Mouse (Mus musculus) spleen, postnatal 4 days (tissue): ENCODE measurements around the gene Nucb2.
A peak's percentile ranks its signal among the peaks of the same experiment; 100 is the strongest.

Source experiments
- DNase-seq, 2 experiments: peaks; one replicate each; pipeline ENCODE4 v3.0.0; 2022; ENCODE audit warnings: low spot score in 2 of 2

The Nucb2 gene

DNA sequence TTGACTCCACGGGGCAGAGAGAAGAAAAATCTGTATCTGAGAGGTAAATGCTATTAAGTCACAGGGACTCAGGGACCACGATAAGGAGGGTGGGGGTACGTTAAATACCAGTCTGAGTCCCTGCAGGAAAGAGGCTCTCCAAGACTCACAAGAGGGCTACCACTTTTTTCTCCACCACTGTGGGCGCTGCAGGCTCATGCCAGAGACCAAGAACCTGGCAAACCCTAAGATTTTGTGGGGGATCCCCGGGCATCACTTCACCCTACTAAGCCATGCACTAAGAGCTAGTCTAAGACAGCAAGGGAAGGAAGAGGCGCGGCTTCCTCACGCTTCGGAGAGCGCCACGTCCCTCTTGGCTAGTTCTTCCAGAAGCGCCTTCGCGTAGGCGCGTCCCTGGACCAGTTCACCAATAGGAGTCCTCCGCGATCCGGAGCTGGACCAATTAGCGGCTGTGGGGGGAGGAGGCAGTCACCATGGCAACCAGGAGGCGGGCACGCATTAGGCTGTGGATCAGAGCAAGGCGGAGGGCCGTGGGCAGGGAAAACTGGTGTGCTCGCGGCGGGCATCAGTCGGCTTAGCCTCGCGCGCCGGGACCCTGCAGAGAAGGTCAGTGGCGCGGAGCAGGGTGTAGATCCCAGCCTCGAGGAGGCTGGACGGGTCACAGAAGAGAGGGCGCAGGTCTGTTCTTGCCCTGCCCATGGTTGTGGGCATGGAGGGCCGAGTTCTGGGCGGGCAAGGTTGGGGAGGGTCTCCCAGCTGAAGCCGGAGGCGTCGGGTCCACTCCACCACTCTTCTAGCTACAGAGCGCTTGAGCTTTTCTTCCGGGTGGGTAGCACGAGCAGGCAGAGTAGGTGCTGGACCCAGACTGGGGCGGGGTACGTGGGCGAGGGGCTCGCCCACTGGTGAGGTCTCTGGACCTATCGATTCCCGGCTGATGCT, at the start of gene Nucb2:
Nucb2 (plus strand) TSS at position 491 of the 939 bp plus-strand sequence.
- DNase-seq: peak; percentile 91 to 93

DNA sequence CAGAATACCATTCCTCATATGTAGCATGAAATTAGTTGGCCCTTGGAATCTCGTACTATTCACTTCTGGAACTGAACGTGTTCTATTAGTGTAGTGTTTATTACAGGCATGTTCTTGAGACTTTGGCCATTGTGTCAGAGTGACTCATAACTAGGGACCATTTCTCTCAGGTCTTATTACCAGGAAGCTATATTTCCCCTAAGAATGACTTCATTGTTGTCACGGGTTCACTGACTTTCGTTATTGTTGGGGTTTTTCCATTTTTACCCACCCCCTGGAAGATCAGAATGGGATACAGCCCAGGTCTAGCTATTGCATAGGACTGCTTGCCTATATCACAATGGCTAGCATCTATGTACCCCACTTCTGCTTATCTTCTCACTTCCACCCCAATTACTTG, 47.2 kb upstream of the Nucb2 start:
- no peak for DNase-seq

DNA sequence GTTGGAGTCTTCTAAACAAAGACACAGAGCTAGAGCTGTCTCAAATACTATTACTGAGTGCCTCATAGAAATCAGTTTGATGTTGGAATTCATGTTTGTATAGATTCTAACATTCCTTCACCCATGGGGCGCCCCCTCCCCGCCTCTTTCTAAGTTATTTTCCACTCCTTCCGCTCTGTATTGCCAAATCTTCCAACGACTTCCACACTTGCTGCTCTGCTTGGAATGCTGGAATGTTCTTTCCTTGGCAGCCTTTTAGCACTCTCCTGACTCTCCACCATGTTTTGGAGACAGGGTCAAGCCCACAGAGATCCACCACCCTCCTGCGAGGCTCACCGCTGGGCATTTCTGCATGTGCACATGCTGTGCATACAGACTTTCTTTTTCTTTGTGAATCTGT, 46.8 kb upstream of the Nucb2 start:
- DNase-seq: no peak

DNA sequence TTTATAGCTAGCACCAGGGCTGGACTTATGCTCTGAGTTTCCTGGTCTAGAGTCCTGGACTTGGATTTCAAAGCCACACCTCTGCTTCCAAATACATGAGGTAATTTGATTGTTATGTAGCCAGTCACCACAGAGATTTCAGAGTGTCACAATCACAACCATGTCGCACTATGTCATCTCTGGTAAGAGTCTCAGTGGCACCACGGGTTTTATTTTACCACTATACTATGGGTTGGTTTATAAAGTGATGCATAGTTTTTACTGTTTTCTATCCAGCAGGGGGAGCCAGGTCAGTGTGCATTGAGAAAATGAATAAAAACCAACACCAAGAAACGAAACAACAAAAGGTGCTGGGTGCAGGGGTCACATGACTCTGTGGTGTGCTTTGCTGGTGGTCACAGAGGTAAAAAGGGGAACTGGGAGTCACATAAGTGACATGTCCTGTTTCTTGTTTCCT, 45.2 kb upstream of the Nucb2 start:
- DNase-seq: peak in 1 of 2 experiments; percentile 23

DNA sequence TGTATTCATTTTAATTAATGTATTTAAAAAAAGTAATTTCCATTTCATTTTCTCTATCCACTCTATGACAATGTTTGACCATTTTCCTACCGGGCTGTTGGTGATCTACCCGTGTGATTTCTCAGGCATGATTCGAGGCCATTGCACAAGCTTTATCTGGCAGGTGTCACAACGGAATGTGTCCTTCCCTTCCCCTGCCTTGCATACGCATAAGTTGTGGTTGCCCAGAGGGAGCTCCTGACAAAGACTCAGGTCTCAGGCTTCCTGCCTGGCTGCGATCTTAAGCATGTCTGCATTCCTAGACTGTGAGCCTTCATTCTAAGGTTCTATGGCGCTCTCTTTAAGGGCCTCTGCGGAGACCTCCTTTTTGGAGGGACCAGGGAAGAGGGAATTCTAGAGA, 42.1 kb upstream of the Nucb2 start:
- no peak for DNase-seq

DNA sequence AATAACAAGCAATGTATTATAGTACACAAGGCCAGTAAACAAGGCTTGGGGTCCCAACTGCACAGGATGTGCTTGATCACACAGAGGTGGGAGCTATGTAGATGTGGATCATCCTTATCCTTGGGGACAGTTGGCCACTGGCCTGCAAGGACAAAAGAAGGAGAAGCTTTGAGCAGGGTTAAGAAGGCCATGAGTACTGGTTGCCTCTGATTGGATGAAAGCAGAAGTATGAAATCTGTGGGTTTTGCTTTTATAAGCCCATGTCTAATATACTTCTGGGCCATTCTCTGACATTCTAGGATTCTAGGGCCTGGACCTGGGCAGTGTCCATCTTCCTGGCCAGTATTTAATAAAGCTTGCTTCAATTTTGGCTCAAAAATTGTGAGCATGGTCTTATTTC, 28.3 kb upstream of the Nucb2 start:
- DNase-seq: no peak

DNA sequence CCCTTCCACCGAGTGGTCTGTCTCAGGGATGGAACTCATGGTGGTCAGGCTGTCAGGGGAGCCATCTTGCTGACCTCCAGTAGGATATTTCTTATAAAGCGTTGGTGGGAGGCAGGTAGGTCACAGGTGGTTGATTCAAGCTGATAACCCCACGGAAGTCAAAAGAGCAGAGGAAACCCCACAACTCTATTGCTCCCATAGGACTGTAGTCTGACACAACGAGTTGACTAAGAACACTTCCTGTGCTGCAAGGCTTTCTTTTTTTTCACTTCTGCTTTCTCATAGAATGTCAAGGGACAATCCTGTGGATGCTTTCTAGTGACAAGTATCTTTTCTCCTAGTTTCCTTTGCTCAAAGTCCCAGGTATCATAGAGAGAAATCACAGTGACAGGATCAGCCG, 27.9 kb upstream of the Nucb2 start:
- no peak for DNase-seq

DNA sequence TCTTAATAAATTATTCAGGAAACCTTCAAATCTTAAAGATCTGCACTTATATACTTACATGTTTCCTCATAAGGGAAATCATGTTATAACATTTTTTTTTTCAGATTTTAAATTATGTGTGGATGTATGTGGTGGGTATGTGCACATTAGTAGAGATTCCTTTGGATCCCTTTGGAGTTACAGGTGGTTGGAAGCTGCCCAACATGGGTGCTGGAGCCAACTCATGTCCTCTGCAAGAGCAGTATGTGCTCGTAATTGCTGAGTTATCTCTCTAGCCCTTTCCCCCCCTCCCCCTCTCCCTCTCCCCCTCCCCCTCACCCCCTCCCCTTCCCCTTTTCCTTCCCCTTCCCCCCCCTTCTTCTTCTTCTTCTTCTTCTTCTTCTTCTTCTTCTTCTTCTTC, 21.1 kb upstream of the Nucb2 start:
- DNase-seq: no peak

DNA sequence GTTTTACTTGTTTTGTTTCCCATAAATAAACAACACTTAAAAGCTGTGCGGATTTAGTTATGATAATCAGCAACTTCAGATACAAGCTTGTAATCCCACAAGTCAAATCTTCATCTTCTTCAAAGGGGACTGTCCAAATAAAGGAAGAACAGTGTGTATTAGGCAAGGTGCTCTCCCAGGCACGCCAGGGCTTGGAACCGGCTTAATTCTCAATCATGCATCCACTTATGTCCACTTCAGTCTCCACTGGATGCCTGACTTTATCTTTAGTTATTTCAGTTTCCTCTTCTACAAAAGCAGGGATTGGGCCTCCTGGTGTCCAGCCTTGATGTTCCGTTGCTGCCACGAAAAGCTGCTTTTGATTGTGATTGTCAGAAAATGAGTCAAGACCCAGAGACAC, 20.4 kb upstream of the Nucb2 start:
- no peak for DNase-seq

DNA sequence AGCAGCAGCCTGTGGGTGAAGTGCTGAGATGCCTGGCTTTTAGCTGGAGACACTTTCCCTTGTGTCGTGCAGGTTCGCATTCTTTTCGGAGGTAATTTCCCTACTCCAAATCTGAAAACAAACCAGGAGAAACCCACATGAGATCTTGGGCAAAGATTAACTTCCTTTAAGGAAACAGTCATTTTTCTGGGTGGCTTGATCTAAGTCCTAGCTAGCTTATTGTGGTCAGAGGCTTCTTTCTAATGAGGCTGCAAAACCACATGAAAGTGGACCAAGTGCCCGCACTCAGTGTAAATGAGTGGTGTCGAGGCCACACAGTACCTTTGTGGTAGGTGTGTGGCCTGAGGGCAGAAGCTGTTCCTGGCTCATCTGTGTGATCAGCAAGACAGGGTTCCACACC, 20.0 kb upstream of the Nucb2 start:
- DNase-seq: no peak

DNA sequence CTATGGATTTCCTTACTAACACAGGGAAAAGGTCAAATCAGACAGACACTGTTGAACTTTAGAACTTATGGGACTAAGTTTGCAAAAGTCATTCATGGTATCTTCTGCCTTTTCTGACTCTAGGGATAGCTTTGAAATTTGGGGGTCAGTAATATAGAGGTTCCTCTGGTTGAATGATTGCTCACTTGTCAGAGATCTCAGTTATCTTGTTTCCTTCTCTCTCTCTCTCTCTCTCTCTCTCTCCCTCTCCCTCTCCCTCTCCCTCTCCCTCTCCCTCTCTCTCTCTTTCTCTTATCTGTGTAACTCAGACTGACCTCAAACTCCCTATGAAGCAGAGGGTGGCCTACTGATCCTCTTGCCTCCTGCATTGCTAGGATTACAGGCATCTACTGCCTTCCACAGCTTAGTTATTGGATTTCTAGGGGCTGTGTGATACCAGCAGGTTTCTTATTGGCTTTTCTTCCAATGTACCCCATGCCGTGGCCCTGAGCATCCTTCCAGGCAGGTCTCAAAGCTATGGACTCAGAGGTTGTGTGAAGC, 19.0 kb upstream of the Nucb2 start:
- no peak for DNase-seq

DNA sequence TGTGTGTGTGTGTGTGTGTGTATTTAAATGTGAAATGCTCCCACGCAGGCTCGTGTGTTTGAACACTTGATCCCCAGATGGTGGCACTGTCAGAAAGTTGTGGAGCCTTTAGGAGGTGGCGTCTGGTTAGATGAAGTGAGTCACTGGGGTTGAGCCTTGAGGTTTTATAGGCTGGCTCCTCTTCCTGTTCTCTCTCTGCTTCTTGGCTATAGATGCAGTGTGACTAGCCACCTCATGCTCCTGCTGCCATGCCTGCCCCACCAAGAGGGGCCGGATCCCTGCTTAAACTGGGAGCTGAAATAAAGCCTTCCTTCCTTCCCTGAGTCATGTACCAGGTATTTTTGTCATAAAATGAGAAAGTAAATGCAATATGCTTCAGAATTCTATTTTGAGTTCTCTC, 13.1 kb upstream of the Nucb2 start:
- no peak for DNase-seq

DNA sequence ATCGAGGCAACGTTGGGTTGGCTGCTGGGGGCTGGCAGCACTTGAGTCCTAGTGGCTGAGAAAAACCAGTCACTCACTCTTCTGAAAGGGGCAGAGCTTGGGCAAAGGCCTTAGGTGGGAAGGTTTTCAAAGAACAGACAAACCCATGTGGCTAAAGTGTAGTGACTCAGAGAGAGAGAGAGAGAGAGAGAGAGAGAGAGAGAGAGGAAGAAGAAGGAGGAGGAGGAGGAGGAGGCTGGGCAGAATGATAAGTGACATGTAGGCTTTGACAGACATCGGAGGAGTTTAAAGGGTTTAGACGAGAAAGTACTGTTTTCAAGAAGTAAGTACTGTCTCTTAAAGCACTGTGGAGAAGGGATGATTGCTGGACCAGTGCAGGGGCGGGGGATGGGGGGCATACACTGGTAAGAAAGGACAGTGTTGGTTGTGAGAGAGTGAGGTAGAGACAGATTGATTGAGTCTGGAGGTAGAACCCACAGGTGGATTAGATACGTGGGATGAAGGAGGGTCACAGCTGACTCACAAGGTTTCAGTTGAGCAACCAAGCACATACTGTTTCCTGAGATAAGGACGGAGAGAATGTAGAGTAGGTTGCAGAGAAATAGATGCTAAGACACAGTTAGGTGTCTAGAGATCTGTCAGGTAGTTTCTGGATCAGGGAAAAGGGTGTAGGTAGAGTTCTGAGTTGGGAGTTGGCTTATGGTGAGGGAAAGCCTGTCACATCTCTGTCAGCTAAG, 10.7 kb upstream of the Nucb2 start:
- no peak for DNase-seq

DNA sequence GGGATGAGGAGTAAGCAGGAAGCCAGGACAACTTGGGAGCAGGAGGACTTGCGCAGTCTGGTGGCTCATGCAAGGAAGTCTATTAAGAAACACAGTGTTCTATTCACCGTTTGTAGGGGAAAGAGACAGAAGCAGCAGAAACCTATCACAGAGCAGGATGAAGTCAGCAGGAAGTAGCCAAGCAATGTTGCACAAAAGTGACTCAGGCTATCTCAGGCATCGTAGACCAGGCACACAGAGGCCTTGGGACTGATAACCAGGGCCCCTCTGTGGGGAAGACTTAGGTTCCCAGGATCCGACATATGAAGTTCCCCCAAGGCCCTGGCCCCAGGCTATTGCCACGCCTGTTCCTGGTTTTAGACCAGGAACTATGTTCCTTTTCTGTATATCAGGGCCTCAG, 9.6 kb upstream of the Nucb2 start:
- DNase-seq: no peak

DNA sequence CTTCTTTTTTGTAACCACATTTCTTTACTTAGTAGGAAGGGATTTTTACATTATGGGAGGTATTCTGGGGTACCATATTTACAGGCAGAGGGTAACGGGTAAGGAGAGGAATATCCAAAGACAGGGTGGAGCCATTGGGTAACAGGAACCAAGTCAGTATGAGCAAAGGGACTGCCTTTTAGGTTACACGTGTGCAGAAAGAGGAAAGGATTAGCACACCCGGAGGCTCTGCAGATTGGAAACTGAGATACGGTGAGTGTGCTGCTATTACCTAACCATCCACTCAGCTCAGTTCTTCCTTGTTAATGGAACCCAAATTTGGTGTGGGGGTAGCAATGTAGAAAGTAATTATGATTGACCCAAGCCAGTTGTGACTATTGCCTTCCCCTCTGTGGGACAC, 7.4 kb upstream of the Nucb2 start:
- no peak for DNase-seq

DNA sequence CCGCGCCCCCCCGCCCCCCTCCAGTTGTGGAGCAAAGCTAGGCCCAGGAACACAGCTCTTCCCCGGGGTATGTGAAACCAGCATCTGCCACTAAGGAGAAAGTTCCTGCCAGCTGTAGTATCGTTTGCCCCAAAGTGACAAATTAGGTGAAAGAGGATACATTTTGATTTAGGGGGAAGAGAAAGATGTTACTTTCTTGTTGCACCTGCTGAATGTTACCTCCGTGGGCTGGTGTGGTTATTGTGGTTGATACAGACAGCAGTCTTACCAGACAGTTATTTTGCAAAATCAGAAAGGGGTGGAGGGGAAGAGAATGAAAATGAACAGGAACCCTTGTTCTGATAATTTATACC, 625 bp downstream of the Nucb2 start:
- DNase-seq: no peak

DNA sequence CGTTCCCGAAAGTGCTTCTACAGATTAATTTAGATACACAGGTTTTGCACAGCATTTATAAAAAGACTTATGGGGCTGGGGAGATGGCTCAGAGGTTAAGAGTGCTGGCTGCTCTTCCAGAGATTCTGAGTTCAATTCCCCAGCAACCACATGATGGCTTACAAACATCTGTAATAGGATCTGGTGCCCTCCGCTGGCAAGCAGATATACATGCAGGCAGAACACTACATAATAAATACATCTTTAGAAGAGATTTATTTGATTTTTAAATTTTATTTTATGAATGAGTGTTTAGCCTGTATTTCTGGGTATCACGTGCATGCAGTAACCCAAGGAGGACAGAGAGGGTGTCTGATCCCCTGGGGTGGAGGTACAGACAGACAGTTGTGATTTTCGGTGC, 9.9 kb downstream of the Nucb2 start:
- DNase-seq: no peak

DNA sequence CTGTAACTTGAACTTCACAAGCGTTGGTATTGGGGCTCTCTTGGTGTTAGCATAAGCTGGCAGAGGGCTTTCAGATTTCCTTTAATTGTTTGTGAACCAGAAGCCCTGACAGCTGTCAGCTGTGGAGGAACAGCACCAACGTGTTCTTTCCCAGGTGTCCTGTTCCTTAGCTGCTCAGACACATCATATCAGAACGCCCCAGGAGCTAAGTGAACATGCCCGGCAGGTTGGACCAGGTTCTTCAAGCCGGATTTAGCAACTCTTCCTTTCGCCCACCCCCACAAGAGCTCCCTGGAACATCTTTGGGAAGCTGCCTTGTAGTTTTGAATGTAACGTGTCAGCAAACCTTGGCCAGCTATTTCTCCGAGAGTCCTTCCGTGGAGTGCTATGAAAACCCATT, 10.4 kb downstream of the Nucb2 start:
- no peak for DNase-seq

DNA sequence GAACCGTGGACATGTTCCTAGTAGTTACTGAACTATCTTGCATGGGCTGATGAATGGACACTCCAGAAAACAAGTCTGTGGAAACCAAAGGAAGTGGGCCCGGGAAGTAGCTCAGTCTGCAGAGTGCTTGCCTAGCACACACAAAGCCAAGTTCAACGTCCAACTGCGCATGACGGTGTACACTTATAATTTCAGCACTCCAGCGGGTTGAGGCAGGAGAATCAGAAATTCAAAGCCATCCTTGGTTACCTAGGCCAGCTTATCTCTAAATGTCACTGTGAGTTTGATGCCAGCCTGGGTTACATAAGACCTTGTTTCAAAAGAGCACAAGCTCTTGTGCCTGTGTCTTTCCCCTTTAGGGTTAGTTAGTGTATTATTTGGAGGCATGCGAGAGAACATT, 10.9 kb downstream of the Nucb2 start:
- DNase-seq: no peak

DNA sequence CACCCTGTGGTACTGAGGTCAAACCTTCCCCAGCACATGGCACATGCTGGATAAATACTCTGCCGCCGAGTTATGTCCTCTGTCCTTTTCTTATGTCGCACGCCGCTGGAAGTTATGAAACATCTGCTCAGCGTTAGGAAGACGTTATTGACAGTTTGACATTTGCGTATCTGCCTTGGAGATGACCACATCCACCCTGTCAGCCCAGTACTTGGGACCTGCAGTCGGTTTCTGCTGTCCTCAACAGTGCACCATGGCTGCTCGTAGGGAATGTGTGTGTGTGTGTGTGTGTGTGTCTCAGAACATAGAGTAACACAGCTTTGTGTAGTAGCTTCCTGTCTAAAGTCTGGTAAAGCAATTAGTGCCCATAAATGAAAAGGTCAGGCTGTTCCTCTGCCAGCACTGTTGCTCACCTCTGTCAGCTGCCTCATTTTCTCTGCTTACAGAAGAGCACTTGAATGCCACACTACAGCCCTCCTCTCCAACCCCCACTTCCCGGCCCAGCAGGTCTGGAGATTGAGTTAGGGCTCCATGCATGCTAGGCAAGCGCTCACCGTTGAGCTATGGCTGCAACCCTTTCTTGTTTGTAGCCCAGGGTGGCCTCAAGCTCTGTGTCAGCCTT, 11.5 kb downstream of the Nucb2 start:
- DNase-seq: no peak

DNA sequence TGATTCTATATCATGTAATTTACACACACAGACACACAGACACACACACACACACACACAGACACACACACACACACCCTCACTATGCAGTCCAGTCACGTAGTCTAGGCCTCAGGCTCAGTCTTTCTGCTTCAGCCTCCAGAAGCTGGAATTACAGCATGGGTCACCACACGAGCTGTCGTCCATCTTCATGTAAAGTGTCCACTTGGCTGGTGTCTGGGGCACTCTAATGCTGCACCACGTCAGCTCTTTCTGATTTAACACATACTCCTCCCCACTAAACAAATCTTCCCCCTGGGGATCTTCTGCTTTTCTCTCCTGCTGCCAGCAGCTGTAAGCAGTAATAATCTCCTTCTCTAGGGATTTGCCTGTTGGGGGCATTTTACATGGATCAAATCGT, 13.1 kb downstream of the Nucb2 start:
- DNase-seq: no peak

DNA sequence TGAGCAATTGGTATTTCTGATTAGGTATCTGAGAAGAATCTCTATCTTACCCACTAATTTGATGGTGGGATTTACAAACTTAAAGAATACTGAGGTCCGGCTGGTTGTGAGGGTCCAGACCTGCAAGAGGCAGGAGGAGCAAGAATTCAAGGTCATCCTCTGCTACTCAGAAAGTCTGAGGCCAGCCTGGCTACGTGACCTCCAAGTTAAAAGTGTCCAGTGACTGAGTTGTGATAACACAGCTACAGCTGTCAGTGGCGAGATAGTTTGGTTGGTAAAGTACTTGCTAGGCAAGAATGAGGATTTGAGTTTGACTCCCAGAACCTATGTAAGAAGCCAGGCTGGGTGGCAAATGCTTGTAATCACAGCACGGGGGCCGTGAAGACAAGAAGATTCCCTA, 14.0 kb downstream of the Nucb2 start:
- no peak for DNase-seq
